ENCODE assay signal across 26 mouse cellular contexts in the genomic region with DNA sequence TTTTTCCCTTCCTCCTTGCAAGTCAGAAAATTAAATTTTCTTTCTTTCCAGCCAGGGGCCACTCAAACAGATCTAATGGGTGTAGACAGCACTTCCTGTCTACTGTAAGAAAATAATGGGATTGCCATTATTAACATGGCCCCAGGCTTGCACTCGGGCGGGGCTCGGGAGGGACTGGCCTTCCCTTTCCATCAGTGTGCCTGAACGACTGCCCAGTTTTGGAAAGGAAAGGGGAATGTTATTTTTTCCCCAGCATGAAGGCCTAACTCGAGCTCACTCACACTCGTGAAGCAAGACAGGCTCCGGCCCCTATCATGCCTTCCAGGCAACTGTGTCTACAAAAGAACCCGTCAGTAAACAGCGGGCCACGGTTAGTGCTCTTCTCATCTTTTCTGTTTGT. TPM values are rescaled to one million over a fixed set of nuclear protein-coding genes. Genes with fewer than 3 reads are reported as not detected.
A peak's percentile ranks its signal among the peaks of the same experiment; 100 is the strongest.
DNase-seq lines count a peak whose midpoint lies in the region; ATAC-seq and TF ChIP-seq lines count a peak whose summit lies in the region.
"Had no signal": no experiment of that assay in that cellular context is flagged by ENCODE, and none has a peak within 500 bp of the region (broad histone marks: within the 10 kb centered on the region; RNA-seq: fewer than 3 reads in every experiment).

No protein-coding gene starts in this region.

- H3K36me3 ChIP-seq in heart, embryonic 12.5 days: 0 out of 2 replicates have a peak, but pooled peaks cover 2% of the 10 kb centered on the region
- peaks cover 9% of the 10 kb centered on the region; the same call in 1 of the 2 replicates for H3K36me3 ChIP-seq in heart, embryonic 14.5 days (ENCODE audit: control insufficient read depth, insufficient read depth, low read length)
- H3K36me3 ChIP-seq: forebrain, embryonic 12.5 days; hindbrain, embryonic 12.5 days; limb, embryonic 12.5 days; liver, embryonic 12.5 days; neural tube, embryonic 12.5 days had no signal

- H3K4me2 ChIP-seq in heart, embryonic 12.5 days: no peak overlapping the region
- H3K4me2 ChIP-seq in heart, embryonic 14.5 days (ENCODE audit: low read length): no peak overlapping the region
- H3K4me2 ChIP-seq: forebrain, embryonic 12.5 days; hindbrain, embryonic 12.5 days; limb, embryonic 12.5 days; liver, embryonic 12.5 days; neural tube, embryonic 12.5 days had no signal

- DNase-seq in gastrocnemius, adult 2 months: peak; percentile 56
- no peak for DNase-seq in gastrocnemius, postnatal 10 days
- no peak for DNase-seq in heart, adult 8-10 months (ENCODE audit: low spot score)
- peak; percentile 47 for DNase-seq in 3T3-L1 (ENCODE audit: low read depth, low spot score)
- no peak for DNase-seq in thymus, postnatal 14 days
- no peak for DNase-seq in layer of hippocampus, postnatal 25 days (ENCODE audit: extremely low spot score in 1 of 2, low spot score in 1 of 2)
- DNase-seq: adrenal gland, adult 2 months; cerebellum, adult 11 months; cerebellum, adult 9-11 months; kidney, adult 11 months; kidney, postnatal 14 days; lung, adult 2 months; midbrain, embryonic 14.5 days; right cerebral cortex, postnatal 4 days; thymus, postnatal 25 days had no signal

- no peak overlapping the region for H3K9ac ChIP-seq in heart, embryonic 12.5 days
- no peak overlapping the region for H3K9ac ChIP-seq in heart, embryonic 14.5 days (ENCODE audit: low read length)
- H3K9ac ChIP-seq: forebrain, embryonic 12.5 days; hindbrain, embryonic 12.5 days; limb, embryonic 12.5 days; liver, embryonic 12.5 days; neural tube, embryonic 12.5 days had no signal

- 72% methylated on average over 10 of the region's 10 CpGs for WGBS in heart, embryonic 12.5 days
- WGBS in heart, embryonic 14.5 days: 66% methylated on average over 10 of the region's 10 CpGs

- H3K9me3 ChIP-seq in heart, embryonic 12.5 days (replicated peaks): no peaks in the 10 kb centered on the region
- no peaks in the 10 kb centered on the region for H3K9me3 ChIP-seq in heart, embryonic 14.5 days (ENCODE audit: control insufficient read depth, low read length)
- H3K9me3 ChIP-seq: forebrain, embryonic 12.5 days; hindbrain, embryonic 12.5 days; limb, embryonic 12.5 days; liver, embryonic 12.5 days; megakaryocyte, embryonic 14.5 days; neural tube, embryonic 12.5 days had no signal

- H3K4me3 ChIP-seq in gastrocnemius, adult 2 months: no peak overlapping the region
- H3K4me3 ChIP-seq in heart, embryonic 12.5 days: no peak overlapping the region
- no peak overlapping the region for H3K4me3 ChIP-seq in heart, embryonic 14.5 days (ENCODE audit: control insufficient read depth in 1 of 2, insufficient read depth in 1 of 2, low read depth in 1 of 2, low read length in 2 of 2)
- H3K4me3 ChIP-seq: erythroblast, embryonic 14.5 days; forebrain, embryonic 12.5 days; hindbrain, embryonic 12.5 days; layer of hippocampus, adult 2 months; limb, embryonic 12.5 days; liver, embryonic 12.5 days; megakaryocyte, embryonic 14.5 days; neural tube, embryonic 12.5 days had no signal

- intact Hi-C loops in gastrocnemius, adult 2 months (cut with DNase I): no loop called here

- peak; percentile 56; the same call in 1 of the 2 replicates for ATAC-seq in heart, embryonic 12.5 days (ENCODE audit: insufficient number of reproducible peaks, low FRiP score)
- ATAC-seq in heart, embryonic 14.5 days (ENCODE audit: insufficient number of reproducible peaks, insufficient read depth, low FRiP score, low read depth): 0 out of 2 replicates have a peak, but pooled peaks have one; percentile 27
- ATAC-seq: CD4-positive, CD25-positive, alpha-beta regulatory T cell, adult 4 months; liver, embryonic 12.5 days had no signal

- H3K27ac ChIP-seq in gastrocnemius, adult 2 months: no peak overlapping the region
- H3K27ac ChIP-seq in heart, embryonic 12.5 days (ENCODE audit: poor library complexity, severe bottlenecking): peak overlapping the region; percentile 71; the same call in 1 of the 2 replicates
- 0 out of 4 replicates have a peak overlapping the region, but pooled peaks of 1 of the 2 experiments have one; percentile 51 for H3K27ac ChIP-seq in heart, embryonic 14.5 days (replicated peaks in 1 of 2; ENCODE audit: control insufficient read depth in 1 of 2, insufficient read depth in 1 of 2, low read depth in 2 of 2, low read length in 2 of 2)
- H3K27ac ChIP-seq: forebrain, embryonic 12.5 days; hindbrain, embryonic 12.5 days; layer of hippocampus, adult 2 months; limb, embryonic 12.5 days; liver, embryonic 12.5 days; neural tube, embryonic 12.5 days had no signal

- TF ChIP-seq CTCF in gastrocnemius, adult 2 months (IDR thresholded peaks at IDR 0.05): no peak

- no peaks in the 10 kb centered on the region for H3K27me3 ChIP-seq in heart, embryonic 12.5 days (replicated peaks)
- H3K27me3 ChIP-seq in heart, embryonic 14.5 days (ENCODE audit: control insufficient read depth, insufficient read depth, low read length): no peaks in the 10 kb centered on the region
- H3K27me3 ChIP-seq: forebrain, embryonic 12.5 days; hindbrain, embryonic 12.5 days; limb, embryonic 12.5 days; liver, embryonic 12.5 days; megakaryocyte, embryonic 14.5 days; neural tube, embryonic 12.5 days had no signal

- H3K4me1 ChIP-seq in heart, embryonic 12.5 days (replicated peaks): peaks cover 79% of the 10 kb centered on the region
- peaks cover 40 to 74% of the 10 kb centered on the region in 2 experiments for H3K4me1 ChIP-seq in heart, embryonic 14.5 days (ENCODE audit: control insufficient read depth in 2 of 2, insufficient read depth in 2 of 2, low read length in 2 of 2)
- H3K4me1 ChIP-seq: megakaryocyte, embryonic 14.5 days; neural tube, embryonic 12.5 days had no signal

RNA-seq across cellular contexts. Expression of gene Fndc3b, which starts 16.5 kb away (rescaled TPM):
- 10 to 100 TPM; 13.8 to 24.9 TPM for total RNA-seq in gastrocnemius, adult 2 months (2021)
- total RNA-seq in gastrocnemius, postnatal 10 days (2021): 10 to 100 TPM; 41.9 to 56.1 TPM
- 36.8 and 43.6 TPM in 2 replicates for polyA plus RNA-seq in heart, embryonic 12.5 days (2016; fragmentation: Nextera tagmentation; extraction: Ambion mirVana)
- 10 to 100 TPM; 41.8 to 50.5 (median 49.8) TPM for total RNA-seq in heart, adult 8-10 months (2022)
- polyA plus RNA-seq in heart, embryonic 14.5 days (2014; fragmentation: Nextera tagmentation; extraction: Ambion mirVana): 25.8 and 29.0 TPM in 2 replicates
- total RNA-seq in layer of hippocampus, postnatal 25 days (2021): 10 to 100 TPM; 20.2 to 21.6 TPM

Comparison
In these comparisons a context has a peak if more than half of its experiments do, and no peak if none do; other contexts are left out.
1. DNase-seq: peak in gastrocnemius, adult 2 months (single experiment) and 3T3-L1 (single experiment); none in gastrocnemius, postnatal 10 days (single experiment), heart, adult 8-10 months (single experiment), thymus, postnatal 14 days (single experiment) and layer of hippocampus, postnatal 25 days (0 of 2).